Mouse (Mus musculus): ENCODE data around the gene Rpp25l. TPM values are rescaled to one million over a fixed set of nuclear protein-coding genes. Genes with fewer than 3 reads are reported as not detected.
"Not testable (repeated sequence)": the region's sequence is repeated elsewhere in the genome, so short reads cannot be mapped to it uniquely, and the experiment has no call there.

Rpp25l gene
- polyA plus RNA-seq, 2 experiments = 24.0 to 31.4 TPM

- not testable (repeated sequence) for H3K4me1 ChIP-seq (replicated peaks; ENCODE audit: control insufficient read depth in 2 of 2, insufficient read depth in 2 of 2, low read length in 1 of 2); H3K27me3 ChIP-seq (ENCODE audit: control insufficient read depth, insufficient read depth, low read length); H3K27ac ChIP-seq; ATAC-seq (ENCODE audit: insufficient read depth); H3K9me3 ChIP-seq (ENCODE audit: control insufficient read depth, low read length); H3K4me3 ChIP-seq (ENCODE audit: insufficient read depth in 1 of 2, low read depth in 2 of 2, low read length in 2 of 2); H3K4me2 ChIP-seq (ENCODE audit: low read depth); H3K9ac ChIP-seq (replicated peaks); H3K36me3 ChIP-seq (replicated peaks; ENCODE audit: control insufficient read depth, insufficient read depth, low read depth)
- peak; percentile 81 for TF ChIP-seq CTCF (IDR thresholded peaks at IDR 0.05; ENCODE audit: low read depth)
- 9% methylated on average over 31 of the region's 40 CpGs for WGBS (ENCODE audit: insufficient replicate concordance)
- DNase-seq (ENCODE audit: low read depth in 3 of 3, low spot score in 3 of 3) = peak in 1 of 3 experiments; percentile 20
Measured at GRCm38 (mm10) chr4:41696930-41697841, 16.1 kb downstream of the Rpp25l start, which contains the start of gene Cntfr. Cntfr (minus strand) TSS chr4:41697089.

GRCm38 (mm10) chr4:41696452-41696851, 16.9 kb downstream of the Rpp25l start:
- WGBS (ENCODE audit: insufficient replicate concordance) = 6% methylated on average over 13 of the region's 15 CpGs
- not testable (repeated sequence) for H3K9me3 ChIP-seq (ENCODE audit: control insufficient read depth, low read length); ATAC-seq (ENCODE audit: insufficient read depth); H3K4me3 ChIP-seq (ENCODE audit: insufficient read depth in 1 of 2, low read depth in 2 of 2, low read length in 2 of 2); DNase-seq (ENCODE audit: low read depth in 3 of 3, low spot score in 3 of 3); H3K36me3 ChIP-seq (replicated peaks; ENCODE audit: control insufficient read depth, insufficient read depth, low read depth); H3K4me1 ChIP-seq (replicated peaks; ENCODE audit: control insufficient read depth in 2 of 2, insufficient read depth in 2 of 2, low read length in 1 of 2); H3K27ac ChIP-seq; H3K27me3 ChIP-seq (ENCODE audit: control insufficient read depth, insufficient read depth, low read length); H3K9ac ChIP-seq (replicated peaks); H3K4me2 ChIP-seq (ENCODE audit: low read depth)

GRCm38 (mm10) chr4:41695800-41696199, 17.5 kb downstream of the Rpp25l start:
- DNase-seq (ENCODE audit: low read depth in 3 of 3, low spot score in 3 of 3); H3K27me3 ChIP-seq (ENCODE audit: control insufficient read depth, insufficient read depth, low read length); ATAC-seq (ENCODE audit: insufficient read depth); H3K9me3 ChIP-seq (ENCODE audit: control insufficient read depth, low read length); H3K4me1 ChIP-seq (replicated peaks; ENCODE audit: control insufficient read depth in 2 of 2, insufficient read depth in 2 of 2, low read length in 1 of 2); H3K27ac ChIP-seq; H3K36me3 ChIP-seq (replicated peaks; ENCODE audit: control insufficient read depth, insufficient read depth, low read depth); H3K4me2 ChIP-seq (ENCODE audit: low read depth); H3K4me3 ChIP-seq (ENCODE audit: insufficient read depth in 1 of 2, low read depth in 2 of 2, low read length in 2 of 2); H3K9ac ChIP-seq (replicated peaks): not testable (repeated sequence)
- WGBS (ENCODE audit: insufficient replicate concordance) = 3% methylated on average over 12 of the region's 38 CpGs

- not testable (repeated sequence) for H3K9me3 ChIP-seq (ENCODE audit: control insufficient read depth, low read length); H3K27ac ChIP-seq; H3K27me3 ChIP-seq (ENCODE audit: control insufficient read depth, insufficient read depth, low read length); H3K4me1 ChIP-seq (replicated peaks; ENCODE audit: control insufficient read depth in 2 of 2, insufficient read depth in 2 of 2, low read length in 1 of 2); DNase-seq (ENCODE audit: low read depth in 3 of 3, low spot score in 3 of 3); ATAC-seq (ENCODE audit: insufficient read depth); H3K4me2 ChIP-seq (ENCODE audit: low read depth); H3K4me3 ChIP-seq (ENCODE audit: insufficient read depth in 1 of 2, low read depth in 2 of 2, low read length in 2 of 2); H3K9ac ChIP-seq (replicated peaks); H3K36me3 ChIP-seq (replicated peaks; ENCODE audit: control insufficient read depth, insufficient read depth, low read depth)
- WGBS (ENCODE audit: insufficient replicate concordance) = 4% methylated on average over 4 of the region's 4 CpGs
Measured at GRCm38 (mm10) chr4:41693511-41693910, 19.8 kb downstream of the Rpp25l start.

- WGBS (ENCODE audit: insufficient replicate concordance) = no CpG with 5 or more reads among the region's 4 CpGs
- H3K4me2 ChIP-seq (ENCODE audit: low read depth); H3K27ac ChIP-seq; H3K36me3 ChIP-seq (replicated peaks; ENCODE audit: control insufficient read depth, insufficient read depth, low read depth); ATAC-seq (ENCODE audit: insufficient read depth); H3K4me1 ChIP-seq (replicated peaks; ENCODE audit: control insufficient read depth in 2 of 2, insufficient read depth in 2 of 2, low read length in 1 of 2); DNase-seq (ENCODE audit: low read depth in 3 of 3, low spot score in 3 of 3); H3K4me3 ChIP-seq (ENCODE audit: insufficient read depth in 1 of 2, low read depth in 2 of 2, low read length in 2 of 2); H3K9me3 ChIP-seq (ENCODE audit: control insufficient read depth, low read length); H3K9ac ChIP-seq (replicated peaks); H3K27me3 ChIP-seq (ENCODE audit: control insufficient read depth, insufficient read depth, low read length): not testable (repeated sequence)
Measured at GRCm38 (mm10) chr4:41690014-41690413, 23.3 kb downstream of the Rpp25l start.

GRCm38 (mm10) chr4:41688562-41688961, 24.8 kb downstream of the Rpp25l start:
- H3K4me2 ChIP-seq (ENCODE audit: low read depth); H3K36me3 ChIP-seq (replicated peaks; ENCODE audit: control insufficient read depth, insufficient read depth, low read depth); H3K9me3 ChIP-seq (ENCODE audit: control insufficient read depth, low read length); H3K9ac ChIP-seq (replicated peaks); ATAC-seq (ENCODE audit: insufficient read depth); H3K27me3 ChIP-seq (ENCODE audit: control insufficient read depth, insufficient read depth, low read length); DNase-seq (ENCODE audit: low read depth in 3 of 3, low spot score in 3 of 3); H3K4me3 ChIP-seq (ENCODE audit: insufficient read depth in 1 of 2, low read depth in 2 of 2, low read length in 2 of 2); H3K4me1 ChIP-seq (replicated peaks; ENCODE audit: control insufficient read depth in 2 of 2, insufficient read depth in 2 of 2, low read length in 1 of 2); H3K27ac ChIP-seq: not testable (repeated sequence)
- WGBS (ENCODE audit: insufficient replicate concordance) = 67% methylated on average over 1 of the region's 1 CpGs

GRCm38 (mm10) chr4:41685882-41686492, 27.3 kb downstream of the Rpp25l start:
- H3K36me3 ChIP-seq (replicated peaks; ENCODE audit: control insufficient read depth, insufficient read depth, low read depth); H3K9ac ChIP-seq (replicated peaks); H3K4me1 ChIP-seq (replicated peaks; ENCODE audit: control insufficient read depth in 2 of 2, insufficient read depth in 2 of 2, low read length in 1 of 2); H3K27ac ChIP-seq; ATAC-seq (ENCODE audit: insufficient read depth); H3K4me2 ChIP-seq (ENCODE audit: low read depth); DNase-seq (ENCODE audit: low read depth in 3 of 3, low spot score in 3 of 3); H3K4me3 ChIP-seq (ENCODE audit: insufficient read depth in 1 of 2, low read depth in 2 of 2, low read length in 2 of 2); H3K9me3 ChIP-seq (ENCODE audit: control insufficient read depth, low read length): not testable (repeated sequence)
- H3K27me3 ChIP-seq (ENCODE audit: control insufficient read depth, insufficient read depth, low read length) = peaks cover 13% of the 10 kb centered on the region
- WGBS (ENCODE audit: insufficient replicate concordance) = 21% methylated on average over 10 of the region's 10 CpGs
